In the genomic region with DNA sequence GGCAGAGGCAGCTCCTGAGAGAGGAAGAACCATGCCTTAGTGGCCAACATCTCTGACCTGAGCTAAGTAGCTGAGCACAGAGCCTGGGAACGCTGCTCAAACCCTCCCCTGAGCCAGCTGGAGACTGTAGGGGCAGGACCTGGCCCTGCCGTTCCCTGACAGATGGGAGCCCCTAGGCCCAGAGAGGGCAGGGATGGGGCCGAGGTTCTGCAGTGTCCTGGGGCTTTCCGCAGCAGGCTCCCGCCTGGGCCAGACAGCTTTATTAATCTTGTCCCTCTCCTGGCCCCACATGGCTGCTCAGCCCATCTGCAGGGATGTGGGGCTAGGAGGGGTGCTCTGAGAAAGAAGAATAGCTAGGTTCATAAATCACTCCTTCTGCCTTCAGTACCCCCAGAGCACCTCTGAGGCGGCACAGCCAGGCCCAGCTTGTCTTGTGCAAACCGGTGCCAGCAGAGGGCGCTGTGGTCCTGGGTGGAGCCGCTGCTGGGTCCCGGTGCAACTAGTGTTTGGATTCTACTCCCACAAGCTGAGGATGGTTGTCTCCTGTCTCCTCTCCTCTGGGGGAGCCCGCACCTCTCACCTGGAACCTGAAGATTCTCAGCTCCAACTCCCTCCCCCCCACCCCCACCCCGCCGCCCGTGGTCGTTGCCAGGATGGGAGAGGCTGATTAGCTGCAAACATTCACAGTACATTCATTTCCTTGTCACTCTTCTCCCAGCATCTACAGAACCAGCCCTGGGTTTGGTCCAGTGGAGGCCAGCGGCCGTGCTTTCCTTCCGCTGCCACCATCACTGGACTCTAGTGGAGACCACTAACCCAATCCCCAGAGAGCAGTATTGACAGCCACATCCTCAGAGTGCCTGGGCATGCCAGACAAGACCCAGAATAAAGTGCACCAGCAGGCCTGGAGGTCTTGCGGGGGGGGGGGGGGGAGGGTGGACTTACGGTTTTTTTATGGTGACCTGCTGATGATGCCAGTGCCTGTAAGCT, we compare ENCODE assay signal across 8 mouse cellular contexts. TPM values are rescaled to one million over a fixed set of nuclear protein-coding genes. Genes with fewer than 3 reads are reported as not detected.
DNase-seq lines count a peak whose midpoint lies in the region; ATAC-seq lines count a peak whose summit lies in the region.

No protein-coding gene starts in this region.

- H3K36me3 ChIP-seq in hindbrain, embryonic 12.5 days, result peaks cover 5% of the 10 kb centered on the region; the same call in 1 of the 2 replicates

- peak; percentile 76 for DNase-seq in Muller cell, postnatal 12 days (ENCODE audit: inconsistent ontology term)
- DNase-seq in cerebellum, adult 9-10 months, result peak; percentile 93
- DNase-seq in frontal cortex, postnatal 14 days (ENCODE audit: low spot score in 2 of 2), result peak; percentile 51 to 72
- peak; percentile 85 to 88 for DNase-seq in layer of hippocampus, postnatal 14 days (ENCODE audit: low spot score in 2 of 2)
- peak; percentile 75 for DNase-seq in lung, postnatal 25 days (ENCODE audit: low spot score)
- DNase-seq in right cerebral cortex, postnatal 10 days (ENCODE audit: low spot score in 2 of 2), result peak; percentile 64 to 88
- DNase-seq in urinary bladder, postnatal 36 days (ENCODE audit: low spot score in 2 of 2), result peak; percentile 76 to 84

- WGBS in hindbrain, embryonic 12.5 days, result 10% methylated on average over 19 of the region's 20 CpGs

- H3K4me3 ChIP-seq in hindbrain, embryonic 12.5 days, result peak overlapping the region; percentile 2; the same call in 1 of the 2 replicates

- peak overlapping the region; percentile 89 for H3K27ac ChIP-seq in hindbrain, embryonic 12.5 days

- H3K4me1 ChIP-seq in hindbrain, embryonic 12.5 days, result peaks cover 46% of the 10 kb centered on the region

- H3K4me2 ChIP-seq in hindbrain, embryonic 12.5 days (replicated peaks), result peak overlapping the region; percentile 39

- ATAC-seq in hindbrain, embryonic 12.5 days (ENCODE audit: low FRiP score), result peak; percentile 53

- H3K9ac ChIP-seq in hindbrain, embryonic 12.5 days, result no peak overlapping the region; the same call in 1 of the 2 replicates

- H3K27me3 ChIP-seq in hindbrain, embryonic 12.5 days, result no peaks in the 10 kb centered on the region

- no peaks in the 10 kb centered on the region for H3K9me3 ChIP-seq in hindbrain, embryonic 12.5 days (replicated peaks)

RNA-seq across cellular contexts. Expression of a gene that starts 39.6 kb away (rescaled TPM):
- 142 and 180 TPM in 2 replicates for polyA plus RNA-seq in hindbrain, embryonic 12.5 days (2016; fragmentation: Nextera tagmentation; extraction: Ambion mirVana)
- 10 to 100 TPM; 49.2 to 53.7 TPM for total RNA-seq in layer of hippocampus, postnatal 14 days (2021)

Comparison
In these comparisons a context has a peak if more than half of its experiments do, and no peak if none do; other contexts are left out.
1. Peak in every context shown above with its lines: DNase-seq, ATAC-seq, H3K4me3 ChIP-seq and H3K27ac ChIP-seq.